Mouse (Mus musculus): Measurements from ENCODE around the gene Ppa2. TPM values are rescaled to one million over a fixed set of nuclear protein-coding genes. Genes with fewer than 3 reads are reported as not detected.

Gene Ppa2
- total RNA-seq, 4 experiments from 2014 or later: 48.2 to 61.3 (median 57.4) TPM

GRCm38 (mm10) chr3:133332280-133332679 is 22.4 kb downstream of the Ppa2 start:
- no peak for DNase-seq

GRCm38 (mm10) chr3:133333267-133334170 is 23.6 kb downstream of the Ppa2 start:
- no peak for DNase-seq

DNA sequence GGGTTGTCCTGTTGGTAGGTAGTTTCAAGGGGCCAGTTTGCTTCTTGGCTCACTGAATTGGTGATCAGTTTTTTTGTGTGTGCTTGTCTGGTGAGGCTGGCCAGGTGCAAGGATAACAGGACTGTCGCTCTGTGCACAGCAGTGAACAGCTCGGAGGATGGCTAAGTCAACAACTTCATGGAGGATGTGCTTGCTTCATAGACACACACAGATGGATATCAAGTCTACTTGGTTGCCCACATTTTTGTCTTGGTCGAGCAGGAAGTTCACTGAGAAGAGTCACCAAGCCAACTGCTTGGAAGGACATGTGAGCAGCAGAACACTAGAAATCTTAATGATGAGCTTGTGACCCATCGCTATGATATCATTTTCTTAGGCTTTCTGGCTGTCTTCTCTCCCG is 24.8 kb downstream of the Ppa2 start:
- DNase-seq: no peak

DNA sequence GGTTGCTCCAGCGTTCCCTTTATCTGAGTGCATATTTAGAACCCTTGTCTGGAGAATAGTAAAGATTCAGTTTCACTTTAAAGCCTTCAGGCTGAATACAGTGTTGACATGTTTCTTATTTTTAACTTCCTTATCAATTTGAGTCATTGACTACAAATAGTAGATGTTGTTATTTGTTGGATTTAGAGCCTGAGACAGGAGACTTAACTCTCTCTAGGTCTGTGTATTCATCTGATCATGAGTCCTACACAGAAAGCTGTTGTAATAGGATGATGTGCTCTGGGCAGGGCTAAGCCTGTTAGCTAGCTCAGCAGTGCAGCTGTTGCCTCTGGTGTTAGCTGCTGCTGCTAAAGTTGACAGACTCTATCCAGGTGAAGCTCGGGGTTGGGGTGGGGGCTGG is 25.3 kb downstream of the Ppa2 start:
- DNase-seq: no peak

DNA sequence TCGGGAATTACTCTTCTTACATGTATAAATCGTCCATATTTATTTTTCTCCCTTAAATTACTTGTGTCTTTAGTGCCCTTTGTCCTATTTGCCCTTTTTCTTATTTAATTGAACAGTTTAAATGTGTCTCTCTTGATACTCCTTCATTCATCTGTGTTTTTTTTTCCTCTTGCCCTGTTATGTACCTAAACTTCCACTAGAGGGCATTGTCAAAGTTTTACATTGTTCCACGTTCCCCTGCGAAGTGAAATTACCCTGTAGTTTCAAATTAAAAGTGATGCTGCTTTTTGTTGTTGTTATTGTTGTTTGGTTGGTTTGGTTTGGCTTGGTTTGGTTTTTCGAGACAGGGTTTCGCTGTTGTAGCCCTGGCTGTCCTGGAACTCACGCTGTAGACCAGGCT is 26.5 kb downstream of the Ppa2 start:
- DNase-seq: no peak

GRCm38 (mm10) chr3:133338851-133339356 is 29.0 kb downstream of the Ppa2 start:
- DNase-seq: no peak

DNA sequence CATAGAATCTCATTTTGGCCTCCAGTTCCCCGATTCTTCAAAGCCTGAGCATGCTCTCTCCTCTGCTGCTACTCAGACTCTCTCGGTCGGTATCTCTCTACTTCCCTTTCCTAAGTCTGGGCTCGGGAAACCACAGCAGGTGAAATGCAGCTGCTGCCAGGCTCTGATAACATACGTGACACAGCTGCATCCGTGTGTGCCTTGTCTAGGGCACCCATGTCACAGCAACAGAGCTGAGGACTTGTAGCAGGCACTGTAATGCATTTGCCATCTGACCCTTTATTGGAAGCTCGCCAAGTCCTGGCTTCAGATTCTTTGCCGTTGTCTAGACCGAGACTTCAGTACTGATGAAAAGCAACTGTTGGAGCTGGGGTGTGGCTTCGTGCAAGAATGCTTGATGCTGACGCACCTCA is 29.5 kb downstream of the Ppa2 start:
- no peak for DNase-seq

DNA sequence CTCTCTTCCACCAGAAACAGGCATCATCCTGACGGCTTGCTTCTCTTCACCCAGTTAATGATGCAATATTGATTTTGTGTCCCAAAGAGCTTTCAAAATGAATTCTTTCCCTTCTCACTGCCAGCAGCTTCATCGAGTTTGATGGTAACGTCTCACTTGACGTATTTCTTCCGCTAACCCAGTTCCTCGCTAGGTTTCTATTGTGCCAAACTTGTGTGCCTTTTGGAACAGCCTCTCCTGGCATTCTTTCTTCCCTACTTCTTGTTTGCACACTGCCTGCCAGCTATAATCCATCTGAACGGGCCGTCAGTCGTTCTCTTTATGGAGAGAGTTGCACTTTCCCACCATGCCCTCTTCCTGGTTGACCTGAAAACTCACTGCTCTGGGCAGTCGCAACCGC is 31.2 kb downstream of the Ppa2 start:
- no peak for DNase-seq

GRCm38 (mm10) chr3:133347535-133347934 is 37.6 kb downstream of the Ppa2 start:
- no peak for DNase-seq

DNA sequence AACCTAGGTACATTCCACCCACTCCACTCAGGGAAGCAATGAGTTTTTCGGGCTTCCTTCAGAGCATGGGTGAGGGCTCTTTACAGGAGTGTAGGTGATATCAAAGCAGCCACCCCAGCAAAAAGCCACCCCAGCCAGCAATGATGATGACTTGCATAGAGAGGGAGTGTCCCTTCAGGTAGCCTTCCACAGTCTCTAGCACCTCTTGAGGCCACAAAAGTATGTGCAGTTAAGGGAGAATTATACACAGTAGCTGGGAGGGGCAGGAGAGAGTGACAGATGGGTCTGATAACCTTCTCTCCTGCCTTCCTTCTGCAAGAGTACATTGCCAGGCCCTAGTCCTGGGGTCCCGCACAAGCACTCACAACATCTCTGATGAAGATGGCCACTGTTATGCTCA is 38.9 kb downstream of the Ppa2 start:
- no peak for DNase-seq

- no peak for DNase-seq
These were observed 47.6 kb downstream of the Ppa2 start for GRCm38 (mm10) chr3:133357426-133357974.

DNA sequence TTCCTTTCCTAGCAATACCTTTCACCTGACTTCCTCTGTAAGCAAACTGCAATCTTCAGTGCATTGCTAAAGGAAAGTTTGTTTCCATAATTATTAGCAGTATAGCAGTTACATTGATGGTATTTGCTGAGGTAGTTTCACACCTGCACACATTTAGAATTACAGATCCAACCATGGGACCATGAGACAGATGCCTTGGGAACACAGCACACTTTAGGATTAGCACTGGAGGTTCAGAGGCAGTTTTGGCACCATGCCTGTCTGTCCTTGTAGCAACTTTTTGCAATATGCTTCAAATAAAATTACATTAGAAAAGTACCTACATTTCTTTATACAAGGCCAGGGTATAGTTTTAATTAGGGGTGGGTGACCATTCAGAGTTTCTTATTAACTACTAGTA is 48.1 kb downstream of the Ppa2 start:
- no peak for DNase-seq

- no peak for DNase-seq
These were observed 51.5 kb downstream of the Ppa2 start for GRCm38 (mm10) chr3:133361406-133361805.

DNA sequence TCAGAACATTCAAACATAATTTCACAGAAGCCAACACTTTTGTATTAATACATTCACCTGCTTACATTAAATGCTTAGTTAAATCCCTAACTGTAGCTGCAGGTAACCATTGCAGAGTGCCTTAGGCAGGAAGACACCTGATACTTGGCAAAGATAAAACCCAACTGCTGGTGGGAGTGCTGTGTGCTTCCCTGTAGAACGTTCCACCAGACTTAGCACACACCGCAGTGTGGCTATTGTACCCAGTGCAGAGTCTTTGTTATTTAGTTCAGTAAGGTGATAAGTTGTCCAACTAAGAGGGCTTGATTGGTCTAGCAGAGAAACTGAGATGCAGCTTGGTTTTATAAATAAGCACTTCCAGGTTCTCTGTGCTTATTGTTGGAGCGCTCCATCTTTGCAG is 54.2 kb downstream of the Ppa2 start:
- DNase-seq: no peak

GRCm38 (mm10) chr3:133366096-133366495 is 56.2 kb downstream of the Ppa2 start:
- DNase-seq: no peak

GRCm38 (mm10) chr3:133378174-133378573 is 68.3 kb downstream of the Ppa2 start:
- no peak for DNase-seq

DNA sequence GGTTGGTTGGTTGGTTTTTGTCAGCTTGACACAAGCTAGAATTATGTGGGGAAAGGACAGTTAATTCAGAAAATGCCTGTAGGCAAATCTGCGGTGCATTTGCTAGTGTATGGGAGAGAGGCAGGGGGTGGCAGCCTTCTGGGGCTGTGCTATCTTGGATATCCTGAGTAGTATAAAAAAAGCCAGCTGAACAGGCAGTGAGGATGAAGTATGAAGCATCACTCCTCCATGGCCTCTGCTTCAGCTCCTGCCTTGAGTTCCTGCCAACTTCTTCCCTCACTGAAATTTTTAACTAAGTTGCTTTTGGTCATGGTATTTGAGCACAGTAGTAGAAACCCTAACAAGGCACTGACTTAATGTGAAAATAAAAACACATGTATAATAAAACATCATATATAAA is 70.1 kb downstream of the Ppa2 start:
- no peak for DNase-seq

DNA sequence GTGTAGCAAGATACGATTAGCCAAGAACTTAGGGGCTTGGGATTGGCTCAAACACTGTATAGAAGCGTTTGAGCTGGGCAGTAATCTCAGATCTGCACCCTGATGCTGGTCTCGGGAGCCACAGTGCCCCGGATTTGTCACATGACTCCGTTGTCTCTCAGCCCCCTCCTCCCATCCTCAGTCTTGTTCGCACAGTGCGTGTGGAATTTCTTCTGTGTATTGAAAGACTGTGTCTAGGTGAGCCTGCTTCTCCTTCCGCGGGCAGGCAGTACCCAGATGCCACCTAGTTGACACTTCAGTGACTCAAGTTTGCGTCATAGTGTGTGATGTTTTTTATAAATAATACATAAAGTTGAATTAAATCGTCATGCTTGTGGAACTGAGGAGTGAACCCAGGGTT is 71.6 kb downstream of the Ppa2 start:
- no peak for DNase-seq

DNA sequence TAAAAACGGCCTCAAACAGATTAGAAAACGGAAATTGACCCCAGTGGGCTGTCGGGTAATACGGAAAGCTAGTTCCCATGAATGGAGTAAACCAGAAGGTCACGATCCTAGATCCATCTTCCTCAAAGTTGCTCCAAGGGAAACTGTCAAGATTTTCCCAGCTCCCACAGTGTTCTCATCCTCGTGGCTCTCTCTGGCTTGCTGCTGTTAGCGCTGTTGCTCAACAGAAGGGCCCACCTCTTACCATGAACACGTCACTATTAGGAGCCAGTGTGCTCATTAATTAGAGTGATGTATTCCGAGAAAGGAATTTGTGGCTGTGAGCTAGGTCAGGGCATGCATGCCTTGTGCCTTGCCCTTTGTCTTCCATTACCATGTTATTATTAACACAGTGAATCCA is 72.2 kb downstream of the Ppa2 start:
- no peak for DNase-seq

GRCm38 (mm10) chr3:133384164-133384708 is 74.3 kb downstream of the Ppa2 start:
- DNase-seq: no peak

DNA sequence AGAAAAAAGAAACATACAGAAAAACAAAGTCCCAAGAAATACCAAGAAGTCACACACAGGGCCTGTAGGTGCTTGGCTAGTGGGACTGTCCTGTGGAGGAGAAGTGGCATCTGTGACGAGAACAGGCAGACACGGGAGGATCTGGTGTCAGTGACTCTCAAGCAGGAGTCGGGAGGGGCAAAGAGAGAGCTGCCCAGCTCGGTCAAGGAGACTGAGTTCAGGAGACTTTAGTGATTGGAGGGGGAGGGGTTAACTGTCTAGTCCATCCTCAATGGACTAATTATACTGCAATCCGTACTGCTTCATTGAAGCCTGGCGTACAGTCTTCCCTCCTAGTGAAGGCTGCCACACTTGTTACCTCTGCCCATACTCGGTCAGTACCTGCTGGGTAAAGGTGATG is 77.4 kb downstream of the Ppa2 start:
- no peak for DNase-seq

GRCm38 (mm10) chr3:133389803-133390387 is 80.0 kb downstream of the Ppa2 start:
- no peak for DNase-seq

DNA sequence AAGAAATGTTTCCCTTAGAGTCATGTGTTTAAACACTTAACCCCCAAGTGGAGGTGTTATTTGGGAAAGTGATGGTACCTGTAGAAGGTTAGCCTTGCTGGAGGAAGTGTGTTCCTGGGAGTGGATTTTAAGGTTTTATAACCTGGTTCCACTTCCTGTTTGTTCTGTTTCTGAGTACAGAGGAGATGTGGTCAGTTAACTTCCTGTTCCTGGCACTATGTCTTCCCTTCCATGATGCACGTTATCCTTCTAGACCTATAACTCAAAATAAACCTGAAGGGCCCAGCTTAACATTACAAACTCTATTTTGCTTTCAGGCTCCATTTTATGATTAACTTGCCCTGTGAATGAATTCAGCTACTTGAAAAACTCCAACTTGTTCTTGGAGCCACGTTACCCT is 84.6 kb downstream of the Ppa2 start:
- no peak for DNase-seq
